In the genomic region with DNA sequence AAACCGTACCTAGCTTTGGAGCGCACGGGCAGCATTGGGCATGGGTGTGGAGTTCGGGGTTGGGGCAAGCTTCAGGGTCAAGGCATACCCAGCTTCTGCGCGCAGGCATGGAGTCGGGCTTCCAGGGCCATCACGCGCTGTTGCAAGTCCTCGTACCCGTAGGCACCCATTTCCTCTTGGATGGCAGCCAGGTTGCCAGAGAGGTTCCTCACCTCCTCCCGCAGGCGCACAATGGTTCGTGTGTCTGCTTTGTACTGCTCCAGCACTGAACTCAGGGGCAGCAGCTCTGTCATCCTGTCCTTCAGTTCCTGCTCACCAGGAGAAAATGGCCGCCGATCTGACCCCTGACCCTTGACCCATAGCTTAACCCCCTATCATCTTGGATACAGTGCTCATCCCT, we compare ENCODE assay signal across 31 mouse cellular contexts. TPM values are rescaled to one million over a fixed set of nuclear protein-coding genes. Genes with fewer than 3 reads are reported as not detected.
DNase-seq lines count a peak whose midpoint lies in the region; ATAC-seq and TF ChIP-seq lines count a peak whose summit lies in the region.
"Had no signal": no experiment of that assay in that cellular context is flagged by ENCODE, and none has a peak within 500 bp of the region (broad histone marks: within the 10 kb centered on the region; RNA-seq: fewer than 3 reads in every experiment).

No protein-coding gene starts in this region.

- 84% methylated on average over 16 of the region's 16 CpGs for WGBS in intestine, embryonic 15.5 days
- 72% methylated on average over 16 of the region's 16 CpGs for WGBS in intestine, embryonic 16.5 days
- WGBS in forebrain, embryonic 14.5 days: 81% methylated on average over 16 of the region's 16 CpGs

- H3K4me1 ChIP-seq in intestine, embryonic 15.5 days (replicated peaks): no peaks in the 10 kb centered on the region
- H3K4me1 ChIP-seq in intestine, embryonic 16.5 days (ENCODE audit: control insufficient read depth, insufficient read depth, low read length): no peaks in the 10 kb centered on the region
- H3K4me1 ChIP-seq in E14TG2a.4 (replicated peaks; ENCODE audit: low read depth, low read length): peaks cover 11% of the 10 kb centered on the region
- no peaks in the 10 kb centered on the region for H3K4me1 ChIP-seq in forebrain, embryonic 14.5 days (ENCODE audit: control insufficient read depth, insufficient read depth, low read length)
- H3K4me1 ChIP-seq: forebrain, embryonic 15.5 days; midbrain, embryonic 15.5 days; neural tube, embryonic 15.5 days; stomach, embryonic 15.5 days had no signal

- peak; percentile 32; the same call in 1 of the 2 replicates for ATAC-seq in intestine, embryonic 15.5 days
- no peak for ATAC-seq in intestine, embryonic 16.5 days
- peak; percentile 60 for ATAC-seq in megakaryocyte progenitor cell, adult 5-6 weeks (replicated peaks; ENCODE audit: poor library complexity)
- no peak for ATAC-seq in forebrain, embryonic 14.5 days
- ATAC-seq: forebrain, embryonic 15.5 days; hindbrain, embryonic 16.5 days; midbrain, embryonic 15.5 days; Patski had no signal

- no peak overlapping the region for H3K4me3 ChIP-seq in intestine, embryonic 15.5 days (replicated peaks)
- H3K4me3 ChIP-seq in intestine, embryonic 16.5 days (ENCODE audit: low read length): no peak overlapping the region
- H3K4me3 ChIP-seq in E14TG2a.4 (replicated peaks; ENCODE audit: low read length): 0 out of 2 replicates have a peak overlapping the region, but pooled peaks have one; percentile 7
- no peak overlapping the region for H3K4me3 ChIP-seq in forebrain, embryonic 14.5 days (ENCODE audit: low read depth, low read length)
- H3K4me3 ChIP-seq: forebrain, embryonic 15.5 days; heart, embryonic 12.5 days; hindbrain, embryonic 10.5 days; midbrain, embryonic 15.5 days; neural tube, embryonic 15.5 days; stomach, embryonic 15.5 days had no signal

- H3K9ac ChIP-seq in intestine, embryonic 15.5 days: no peak overlapping the region
- H3K9ac ChIP-seq in intestine, embryonic 16.5 days (ENCODE audit: low read depth, low read length): no peak overlapping the region
- H3K9ac ChIP-seq in forebrain, embryonic 14.5 days (ENCODE audit: low read length): no peak overlapping the region
- H3K9ac ChIP-seq: forebrain, embryonic 15.5 days; heart, embryonic 12.5 days; liver, embryonic 14.5 days; midbrain, embryonic 15.5 days; neural tube, embryonic 15.5 days; stomach, embryonic 15.5 days had no signal

- H3K27ac ChIP-seq in intestine, embryonic 15.5 days: no peak overlapping the region
- H3K27ac ChIP-seq in intestine, embryonic 16.5 days (ENCODE audit: low read length): no peak overlapping the region
- no peak overlapping the region for H3K27ac ChIP-seq in forebrain, embryonic 14.5 days (ENCODE audit: low read depth, low read length)
- H3K27ac ChIP-seq: forebrain, embryonic 15.5 days; hindbrain, embryonic 10.5 days; liver, embryonic 14.5 days; macrophage; midbrain, embryonic 15.5 days; neural tube, embryonic 15.5 days; stomach, embryonic 15.5 days had no signal

- no peaks in the 10 kb centered on the region for H3K36me3 ChIP-seq in intestine, embryonic 15.5 days
- no peaks in the 10 kb centered on the region for H3K36me3 ChIP-seq in intestine, embryonic 16.5 days (ENCODE audit: control insufficient read depth, insufficient read depth, low read length)
- no peaks in the 10 kb centered on the region for H3K36me3 ChIP-seq in E14TG2a.4 (ENCODE audit: insufficient read depth, low read length)
- H3K36me3 ChIP-seq in forebrain, embryonic 14.5 days (ENCODE audit: control insufficient read depth, insufficient read depth, low read length): 0 out of 2 replicates have a peak, but pooled peaks cover 5% of the 10 kb centered on the region
- H3K36me3 ChIP-seq: heart, embryonic 12.5 days; stomach, embryonic 15.5 days had no signal

- H3K27me3 ChIP-seq in intestine, embryonic 15.5 days (replicated peaks): no peaks in the 10 kb centered on the region
- H3K27me3 ChIP-seq in intestine, embryonic 16.5 days (replicated peaks; ENCODE audit: control insufficient read depth, insufficient read depth, low read length): no peaks in the 10 kb centered on the region
- 0 out of 2 replicates have a peak, but pooled peaks cover 7% of the 10 kb centered on the region for H3K27me3 ChIP-seq in E14TG2a.4 (ENCODE audit: insufficient read depth, low read length)
- H3K27me3 ChIP-seq in forebrain, embryonic 14.5 days (replicated peaks; ENCODE audit: control insufficient read depth, insufficient read depth, low read length): no peaks in the 10 kb centered on the region
- H3K27me3 ChIP-seq: forebrain, embryonic 15.5 days; heart, embryonic 12.5 days; midbrain, embryonic 15.5 days; neural tube, embryonic 15.5 days; stomach, embryonic 15.5 days had no signal

- TF ChIP-seq CTCF in E14TG2a.4 (conservative IDR thresholded peaks at IDR 0.05; ENCODE audit: low read length): no peak

- no peaks in the 10 kb centered on the region for H3K9me3 ChIP-seq in intestine, embryonic 15.5 days
- no peaks in the 10 kb centered on the region for H3K9me3 ChIP-seq in intestine, embryonic 16.5 days (ENCODE audit: control insufficient read depth, low read length)
- H3K9me3 ChIP-seq in E14TG2a.4 (ENCODE audit: low read length): peaks cover 4% of the 10 kb centered on the region; the same call in 1 of the 2 replicates
- H3K9me3 ChIP-seq in forebrain, embryonic 14.5 days (replicated peaks; ENCODE audit: control insufficient read depth, low read length): no peaks in the 10 kb centered on the region
- H3K9me3 ChIP-seq: forebrain, embryonic 15.5 days; heart, embryonic 12.5 days; hindbrain, embryonic 10.5 days; midbrain, embryonic 15.5 days; neural tube, embryonic 15.5 days; stomach, embryonic 15.5 days had no signal

- peak; percentile 39 for DNase-seq in MEL-GATA-1-ER (ENCODE audit: extremely low read depth, low read depth)
- DNase-seq in T-cell, adult 2 months (ENCODE audit: low spot score): no peak
- DNase-seq in forebrain, embryonic 14.5 days (ENCODE audit: low spot score): no peak
- DNase-seq: adrenal gland, postnatal 25 days; cerebellum, adult 11-12 months; cerebellum, adult 9-11 months; gastrocnemius, postnatal 25 days; heart, adult 18-20 months; heart, postnatal 10 days; kidney, adult 9 months; kidney, postnatal 14 days; liver; lung, adult 2 months; lung, postnatal 10 days; right cerebral cortex, postnatal 14 days; thymus, adult 2 months; thymus, postnatal 36 days had no signal

- no peak overlapping the region for H3K4me2 ChIP-seq in intestine, embryonic 15.5 days (replicated peaks)
- H3K4me2 ChIP-seq in intestine, embryonic 16.5 days (ENCODE audit: low read depth, low read length): no peak overlapping the region
- no peak overlapping the region for H3K4me2 ChIP-seq in forebrain, embryonic 14.5 days (ENCODE audit: low read length)
- H3K4me2 ChIP-seq: forebrain, embryonic 15.5 days; heart, embryonic 12.5 days; midbrain, embryonic 15.5 days; neural tube, embryonic 15.5 days; stomach, embryonic 15.5 days had no signal

RNA-seq across cellular contexts. Expression of a gene that starts 20.2 kb away (rescaled TPM):
- polyA plus RNA-seq in intestine, embryonic 15.5 days (2015; fragmentation: Nextera tagmentation; extraction: Ambion mirVana): 44.1 and 46.8 TPM in 2 replicates
- 42.0 and 45.4 TPM in 2 replicates for polyA plus RNA-seq in intestine, embryonic 16.5 days (2015; fragmentation: Nextera tagmentation; extraction: Ambion mirVana)
- total RNA-seq in megakaryocyte progenitor cell, adult 5-6 weeks (2015): 14.7 and 18.5 TPM in 2 replicates
- 14.7 and 19.1 TPM in 2 replicates for total RNA-seq in megakaryocyte progenitor cell, adult 5-6 weeks (2017)
- 69.2 and 73.3 TPM in 2 replicates for polyA plus RNA-seq in forebrain, embryonic 14.5 days (2014; fragmentation: Nextera tagmentation; extraction: Ambion mirVana)

RNA-seq across cellular contexts. Expression of a gene that starts 27.5 kb away (rescaled TPM):
- polyA plus RNA-seq in intestine, embryonic 15.5 days (2015; fragmentation: Nextera tagmentation; extraction: Ambion mirVana): 14.7 and 16.4 TPM in 2 replicates
- polyA plus RNA-seq in intestine, embryonic 16.5 days (2015; fragmentation: Nextera tagmentation; extraction: Ambion mirVana): 16.5 and 17.3 TPM in 2 replicates
- total RNA-seq in megakaryocyte progenitor cell, adult 5-6 weeks (2015): 8.3 and 17.3 TPM in 2 replicates
- total RNA-seq in megakaryocyte progenitor cell, adult 5-6 weeks (2017): 4.2 and 6.4 TPM in 2 replicates
- polyA plus RNA-seq in forebrain, embryonic 14.5 days (2014; fragmentation: Nextera tagmentation; extraction: Ambion mirVana): 10.3 and 12.5 TPM in 2 replicates

RNA-seq across cellular contexts. Expression of a gene that starts 29.4 kb away (rescaled TPM):
- polyA plus RNA-seq in intestine, embryonic 15.5 days (2015; fragmentation: Nextera tagmentation; extraction: Ambion mirVana): 356 and 399 TPM in 2 replicates
- polyA plus RNA-seq in intestine, embryonic 16.5 days (2015; fragmentation: Nextera tagmentation; extraction: Ambion mirVana): 356 and 361 TPM in 2 replicates
- 420 and 464 TPM in 2 replicates for total RNA-seq in megakaryocyte progenitor cell, adult 5-6 weeks (2015)
- 94.8 and 151 TPM in 2 replicates for total RNA-seq in megakaryocyte progenitor cell, adult 5-6 weeks (2017)
- polyA plus RNA-seq in forebrain, embryonic 14.5 days (2014; fragmentation: Nextera tagmentation; extraction: Ambion mirVana): 468 and 550 TPM in 2 replicates

Comparison
In these comparisons a context has a peak if more than half of its experiments do, and no peak if none do; other contexts are left out.
1. ATAC-seq: peak in intestine, embryonic 15.5 days (single experiment) and megakaryocyte progenitor cell, adult 5-6 weeks (single experiment); none in intestine, embryonic 16.5 days (single experiment) and forebrain, embryonic 14.5 days (single experiment).